Mouse (Mus musculus) G1E (cell line): ENCODE measurements around the gene Maml2. TPM values are rescaled to one million over a fixed set of nuclear protein-coding genes. Genes with fewer than 3 reads are reported as not detected.

Source experiments
- ATAC-seq: 2 replicates; pipeline ENCODE4 v1.8.0; 2016; ENCODE audit warnings: mild to moderate bottlenecking; ENCODE audit not compliant: insufficient number of reproducible peaks, poor library complexity, low FRiP score, severe bottlenecking; ENCODE audit errors: extremely low read depth
- DNase-seq: peaks from one replicate; pipeline ENCODE4 v3.0.0; 2012; ENCODE audit warnings: low spot score
- H3K27me3 ChIP-seq: 2 replicates; pipeline ENCODE4 v1.6.1; 2012; ENCODE audit warnings: mild to moderate bottlenecking, low read length, inconsistent platforms; ENCODE audit not compliant: insufficient read depth
- H3K36me3 ChIP-seq: replicated peaks from 2 replicates; pipeline ENCODE3; 2012; ENCODE audit warnings: mild to moderate bottlenecking, inconsistent platforms
- H3K4me1 ChIP-seq: 2 replicates; pipeline ENCODE4 v1.6.1; 2012; ENCODE audit warnings: low read depth, low read length, inconsistent platforms, mixed read lengths; ENCODE audit not compliant: insufficient read depth
- H3K4me3 ChIP-seq: 2 replicates; pipeline ENCODE4 v1.5.1; 2012; ENCODE audit warnings: low read depth, mild to moderate bottlenecking, inconsistent platforms, low read length, moderate library complexity, mixed read lengths
- H3K9me3 ChIP-seq: replicated peaks from 2 replicates; pipeline ENCODE4 v1.6.1; 2012; ENCODE audit warnings: inconsistent platforms
- CTCF ChIP-seq: IDR thresholded peaks from 2 replicates; pipeline ENCODE4 v1.5.1; 2012; ENCODE audit warnings: low read depth, low read length, inconsistent platforms, mixed read lengths
- GATA1 ChIP-seq: IDR thresholded peaks from 2 replicates; pipeline ENCODE4 v1.6.1; 2012; ENCODE audit warnings: borderline replicate concordance, low read length, inconsistent platforms, mixed read lengths
- GATA2 ChIP-seq: IDR thresholded peaks from 2 replicates; pipeline ENCODE4 v1.6.1; 2012; ENCODE audit warnings: low read depth, low read length, inconsistent platforms, borderline replicate concordance
- POLR2AphosphoS5 ChIP-seq: IDR thresholded peaks from 2 replicates; pipeline ENCODE4 v1.6.1; 2012; ENCODE audit warnings: low read depth, low read length, inconsistent platforms; ENCODE audit not compliant: insufficient replicate concordance
- TAL1 ChIP-seq: conservative IDR thresholded peaks from 2 replicates; pipeline ENCODE4 v1.6.1; 2012; ENCODE audit warnings: low read depth, low read length, inconsistent platforms, mixed read lengths
- polyA plus RNA-seq: library from polyadenylated mRNA; stranded (reverse); fragments of >175 nt; gene quantifications from 2 replicates; pipeline ENCODE4 v1.2.3, GENCODE M21; 2012
- total RNA-seq, 2 experiments: library from RNA; stranded (forward) in 1 of 2; stranded (reverse) in 1 of 2; fragments of 200-1000 nt in 1 of 2; fragments of >200 nt in 1 of 2; fragmentation: Nextera tagmentation in 1 of 2; gene quantifications; 2 replicates each; pipeline ENCODE4 v1.2.3; 2014 to 2017

Gene Maml2
- total and polyA plus RNA-seq, 3 experiments: 0.25 to 5.4 (median 1.3) TPM

DNA sequence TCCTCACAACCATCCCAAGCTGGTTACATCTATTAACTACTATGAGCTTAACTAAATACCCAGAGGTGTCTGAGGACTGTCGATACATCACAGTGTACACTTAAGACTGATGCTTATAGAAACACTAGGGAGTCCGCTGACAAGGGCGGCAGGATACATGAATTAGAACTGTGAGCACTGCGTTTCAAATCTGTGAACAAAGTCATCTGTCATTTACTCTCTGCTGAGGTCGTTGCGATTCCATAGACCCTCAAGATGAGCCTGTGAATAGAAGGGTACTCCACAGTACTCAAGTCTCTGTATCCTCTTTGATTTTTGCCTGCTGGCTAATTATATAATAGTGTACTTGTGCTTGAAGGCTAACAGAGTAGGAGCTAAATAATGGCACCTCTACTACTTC is 143.2 kb downstream of the Maml2 start:
- no peaks in the 10 kb centered on the region; the same call in 1 of the 2 replicates for H3K4me1 ChIP-seq
- DNase-seq (no peak), ATAC-seq (no peak)
- no peaks in the 10 kb centered on the region for H3K36me3 ChIP-seq
- no peaks in the 10 kb centered on the region for H3K27me3 ChIP-seq
- H3K4me3 ChIP-seq: no peak overlapping the region
- no peaks in the 10 kb centered on the region for H3K9me3 ChIP-seq
- TF ChIP-seq POLR2AphosphoS5: no peak
- TF ChIP-seq GATA2: no peak
- no peak for TF ChIP-seq GATA1
- TF ChIP-seq CTCF: no peak
- TF ChIP-seq TAL1: no peak

DNA sequence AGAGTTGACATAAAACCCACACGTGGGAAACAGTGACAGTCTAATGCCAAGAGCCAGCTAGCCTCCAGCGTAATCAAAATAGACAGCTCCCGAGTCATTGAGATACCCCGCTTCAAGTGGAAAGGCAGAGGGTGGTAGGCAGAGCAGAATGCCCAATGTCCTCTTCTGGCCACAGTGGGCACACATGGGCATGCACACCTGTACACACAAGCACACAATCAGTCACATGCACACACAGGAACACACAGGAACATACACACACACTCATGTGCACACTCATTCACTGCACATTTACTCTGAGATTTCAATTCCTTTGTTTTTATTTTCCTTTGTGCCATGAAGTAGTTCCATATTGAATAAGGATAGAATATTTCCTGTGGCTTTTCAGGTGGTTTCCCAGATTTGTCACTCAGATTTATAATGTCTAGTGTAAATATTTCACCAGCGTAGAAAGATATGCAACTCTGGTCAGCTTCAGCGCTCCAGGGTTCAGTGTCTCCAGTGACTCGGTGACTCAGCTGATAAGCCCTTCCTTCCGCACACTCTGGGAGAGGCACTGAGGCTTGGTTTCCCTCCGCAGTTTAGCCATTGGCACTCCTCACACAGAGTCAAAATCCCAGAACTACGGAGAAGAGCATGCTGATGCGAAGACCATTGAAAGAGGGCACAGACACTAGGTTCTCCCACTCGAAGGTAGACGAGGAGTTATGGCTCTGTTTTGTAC is 144.4 kb downstream of the Maml2 start:
- no peak for DNase-seq
- no peaks in the 10 kb centered on the region for H3K9me3 ChIP-seq
- no peak overlapping the region for H3K4me3 ChIP-seq
- no peaks in the 10 kb centered on the region for H3K36me3 ChIP-seq
- H3K4me1 ChIP-seq: no peaks in the 10 kb centered on the region; the same call in 1 of the 2 replicates
- H3K27me3 ChIP-seq: no peaks in the 10 kb centered on the region
- no peak for ATAC-seq
- TF ChIP-seq POLR2AphosphoS5: no peak

DNA sequence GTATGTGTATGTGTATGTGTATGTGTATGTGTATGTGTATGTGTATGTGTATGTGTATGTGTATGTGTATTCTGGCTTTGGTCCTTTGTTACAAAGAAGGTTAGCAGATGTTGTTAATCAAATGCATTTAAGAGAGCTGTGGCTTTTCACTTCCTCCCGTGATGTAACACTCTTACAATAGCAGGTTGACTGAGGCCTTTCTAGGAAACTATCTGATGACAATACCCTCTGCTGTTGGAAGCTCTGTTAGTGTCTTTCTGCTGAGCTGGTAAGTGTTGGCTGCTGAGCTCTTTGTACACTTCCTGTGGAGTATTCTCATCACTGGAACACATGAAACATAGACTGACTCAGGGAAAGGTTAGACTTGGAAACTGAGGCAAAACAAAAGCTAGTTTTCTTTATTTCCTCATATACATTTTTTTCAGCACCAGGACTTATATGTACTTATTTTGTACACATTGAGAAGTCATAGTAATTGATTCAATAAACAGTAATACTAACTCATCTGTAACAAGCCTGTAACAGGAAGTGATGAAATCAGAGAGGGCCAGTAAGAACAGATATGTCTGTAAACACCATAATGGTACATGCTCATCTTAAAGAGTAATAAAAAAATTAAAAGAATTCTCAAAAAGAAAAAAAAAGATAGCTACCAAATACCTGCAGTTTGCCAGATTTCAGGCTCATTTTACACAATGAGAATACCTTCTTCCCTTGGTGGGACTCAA is 145.9 kb downstream of the Maml2 start:
- Histone ChIP-seq H3K4me3 (no peak overlapping the region), H3K36me3 (no peaks in the 10 kb centered on the region), H3K27me3 (no peaks in the 10 kb centered on the region), H3K4me1 (no peaks in the 10 kb centered on the region; the same call in 1 of the 2 replicates), H3K9me3 (no peaks in the 10 kb centered on the region)
- no peak for ATAC-seq
- no peak for DNase-seq
- TF ChIP-seq GATA1 (no peak), CTCF (no peak)

DNA sequence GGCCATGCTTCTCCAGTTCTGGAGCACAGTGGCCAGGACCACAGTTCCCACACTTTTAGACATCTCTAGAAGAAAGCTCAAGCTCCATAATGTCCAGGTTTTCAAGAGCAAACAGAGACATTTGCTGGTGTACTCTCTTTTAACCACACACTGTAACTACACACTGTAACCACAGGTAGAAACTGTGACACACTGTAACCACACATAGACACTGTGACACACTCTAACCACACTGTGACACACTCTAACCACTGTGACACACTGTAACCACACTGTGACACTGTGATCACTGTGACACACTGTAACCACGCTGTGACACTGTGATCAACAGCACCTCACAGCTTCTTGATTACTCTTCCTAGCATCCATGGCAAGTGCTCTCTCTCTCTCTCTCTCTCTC is 148.5 kb downstream of the Maml2 start:
- ATAC-seq (no peak), DNase-seq (no peak)
- H3K36me3 ChIP-seq: no peaks in the 10 kb centered on the region
- no peaks in the 10 kb centered on the region for H3K9me3 ChIP-seq
- TF ChIP-seq GATA1 (no peak), POLR2AphosphoS5 (no peak), TAL1 (no peak)
- H3K4me3 ChIP-seq: no peak overlapping the region
- no peaks in the 10 kb centered on the region; the same call in 1 of the 2 replicates for H3K4me1 ChIP-seq
- no peaks in the 10 kb centered on the region for H3K27me3 ChIP-seq

DNA sequence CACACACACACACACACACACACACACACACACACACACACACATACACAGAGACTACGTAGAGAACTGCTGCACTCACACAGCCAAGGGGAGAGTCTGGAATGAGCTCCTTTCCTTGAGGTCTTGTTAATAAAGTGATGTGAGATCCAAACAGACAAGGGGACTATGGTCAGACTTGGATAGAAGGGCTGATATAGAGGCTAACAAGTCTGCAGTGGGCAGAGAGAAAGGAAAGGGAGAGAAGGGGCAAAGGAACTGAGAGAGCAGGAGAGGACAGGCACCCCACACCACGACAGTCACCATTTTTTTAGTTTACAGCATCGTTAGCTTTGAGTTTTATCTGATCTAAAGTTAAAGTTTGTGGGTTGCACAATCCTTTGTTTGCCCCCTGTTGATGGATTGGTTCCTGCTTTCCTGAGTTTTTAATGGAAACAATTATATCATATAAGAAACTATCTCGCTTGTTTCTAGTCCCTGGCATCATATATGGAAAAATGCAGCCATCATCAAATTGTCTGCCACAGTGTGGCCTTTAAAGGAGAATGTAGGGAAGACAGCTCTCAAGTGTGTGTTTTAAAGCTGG is 149.0 kb downstream of the Maml2 start, which contains the start of gene Gm17571:
TSS of gene Gm17571 (minus strand) at position 51 of the 583 bp plus-strand sequence.
- no peaks in the 10 kb centered on the region for H3K9me3 ChIP-seq
- no peak for ATAC-seq

DNA sequence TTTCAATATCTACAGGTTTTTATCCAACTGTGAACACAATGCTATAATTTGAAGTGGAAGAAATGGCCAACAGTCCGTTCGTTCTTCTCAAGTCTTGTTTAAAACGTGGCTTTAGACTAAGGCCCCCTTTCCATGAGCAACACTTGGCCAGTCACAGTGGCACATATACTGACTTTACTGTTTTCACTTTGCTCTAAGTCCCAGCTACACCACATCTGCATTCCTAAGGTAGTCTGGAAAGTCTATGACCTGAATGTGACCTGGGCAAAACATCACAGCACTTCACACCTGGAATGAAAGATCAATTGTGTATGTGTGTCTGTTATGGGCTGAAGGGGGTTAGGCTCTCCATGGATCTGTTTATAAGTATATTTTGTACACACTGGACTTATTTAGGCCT is 151.0 kb downstream of the Maml2 start:
- Histone ChIP-seq H3K4me3 (no peak overlapping the region), H3K27me3 (no peaks in the 10 kb centered on the region), H3K9me3 (no peaks in the 10 kb centered on the region), H3K36me3 (no peaks in the 10 kb centered on the region), H3K4me1 (no peaks in the 10 kb centered on the region; the same call in 1 of the 2 replicates)
- ATAC-seq (no peak), DNase-seq (no peak)
- no peak for TF ChIP-seq POLR2AphosphoS5
- TF ChIP-seq GATA1: no peak
- TF ChIP-seq GATA2: no peak
- TF ChIP-seq TAL1: no peak
- no peak for TF ChIP-seq CTCF

More for the DNA sequence above, 149.0 kb downstream of the Maml2 start, which contains the start of gene Gm17571:
- H3K4me1 ChIP-seq: no peaks in the 10 kb centered on the region; the same call in 1 of the 2 replicates
- no peaks in the 10 kb centered on the region for H3K27me3 ChIP-seq
- H3K36me3 ChIP-seq: no peaks in the 10 kb centered on the region
- H3K4me3 ChIP-seq: no peak within 1 kb of the TSS
- TF ChIP-seq GATA1: no peak
- TF ChIP-seq TAL1: no peak
- no peak for TF ChIP-seq POLR2AphosphoS5
- TF ChIP-seq GATA2: no peak
- DNase-seq: no peak
